Mouse (Mus musculus) bone marrow, adult 2 months (tissue): Measurements from ENCODE around the gene Kif4. TPM values are rescaled to one million over a fixed set of nuclear protein-coding genes. Genes with fewer than 3 reads are reported as not detected.

ENCODE experiments used
- H3K27ac ChIP-seq: fragments of 200-500 bp; 2 replicates; pipeline ENCODE4 v1.5.1; 2012; ENCODE audit warnings: low read depth, mild to moderate bottlenecking, control low read depth, inconsistent platforms, low read length; ENCODE audit not compliant: control insufficient read depth, poor library complexity, insufficient read depth
- H3K4me1 ChIP-seq: fragments of 200-500 bp; 2 replicates; pipeline ENCODE4 v1.6.1; 2011; ENCODE audit warnings: low read length; ENCODE audit not compliant: control insufficient read depth, insufficient read depth
- H3K4me3 ChIP-seq: fragments of 200-500 bp; replicated peaks from 2 replicates; pipeline ENCODE3; 2011; ENCODE audit warnings: mild to moderate bottlenecking, low read depth, low read length, control low read depth; ENCODE audit not compliant: control insufficient read depth
- CTCF ChIP-seq: fragments of 200-500 bp; IDR thresholded peaks from 2 replicates; pipeline ENCODE4 v1.5.1; 2011; ENCODE audit warnings: low read length, control low read depth; ENCODE audit not compliant: control insufficient read depth, insufficient read depth
- POLR2A ChIP-seq: fragments of 200-500 bp; IDR thresholded peaks from 2 replicates; pipeline ENCODE4 v1.6.1; 2011; ENCODE audit warnings: low read depth, mild to moderate bottlenecking, control low read depth, low read length, borderline replicate concordance; ENCODE audit not compliant: control insufficient read depth
- WGBS: fragments of 180-500 bp; shearing (Covaris S2); methylation state at CpG from one replicate; pipeline ENCODE4 v1.1.7; 2018; 5-methylcytosine and 5-hydroxymethylcytosine counted together
- polyA plus RNA-seq: library from polyadenylated mRNA; stranded (reverse); fragments of >200 nt; gene quantifications from 2 replicates; pipeline ENCODE4 v1.2.4, GENCODE M21; 2011; ENCODE audit warnings: low replicate concordance; ENCODE audit not compliant: missing spikeins, insufficient read depth, insufficient read length

Kif4 gene
- polyA plus RNA-seq, 1 experiment, result 15.3 TPM

DNA sequence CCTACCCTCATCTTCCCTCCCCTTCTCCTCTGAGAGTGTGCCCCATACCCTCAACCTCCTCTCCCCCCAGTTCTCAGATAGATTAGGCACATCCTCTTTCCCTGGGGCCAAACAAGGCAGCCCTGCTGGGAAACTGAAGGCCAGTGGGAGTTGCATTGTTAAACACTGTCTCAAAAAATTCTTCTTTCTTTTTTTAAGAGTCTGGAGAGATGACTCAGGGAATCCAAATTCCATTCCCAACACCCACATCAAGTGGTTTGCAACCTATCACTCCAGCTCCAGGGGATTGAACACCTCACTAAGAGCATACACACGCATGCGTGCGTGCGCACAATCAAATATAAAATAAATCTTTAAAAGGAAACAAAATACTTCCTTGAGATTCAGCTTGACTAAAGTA, 71.2 kb downstream of the Kif4 start:
- H3K27ac ChIP-seq, result no peak overlapping the region
- WGBS, result 95% methylated on average over 4 of the region's 4 CpGs
- H3K4me3 ChIP-seq, result no peak overlapping the region
- no peak for TF ChIP-seq CTCF
- H3K4me1 ChIP-seq, result no peaks in the 10 kb centered on the region

DNA sequence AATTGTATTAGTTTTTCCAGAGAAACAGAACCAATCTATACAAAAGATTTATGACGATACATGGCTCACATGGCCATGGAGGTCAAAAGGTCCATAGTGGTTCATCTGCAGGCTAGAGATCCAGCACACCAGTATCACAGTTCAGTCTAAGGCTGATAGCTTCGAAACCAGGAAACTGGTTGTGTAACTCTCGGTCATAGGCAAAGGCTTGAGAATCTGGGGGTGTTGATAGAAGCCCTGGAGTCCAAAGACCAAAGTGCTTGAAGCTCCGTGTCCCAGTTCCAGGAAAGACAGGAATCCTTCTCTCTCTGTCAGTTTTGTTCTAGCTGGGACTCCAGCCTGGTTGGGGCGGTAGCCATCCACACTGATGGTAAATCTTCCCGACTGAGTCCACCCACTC, 82.5 kb downstream of the Kif4 start:
- no peak for TF ChIP-seq CTCF
- no peak for TF ChIP-seq POLR2A
- Histone ChIP-seq H3K4me3 (no peak overlapping the region), H3K27ac (no peak overlapping the region), H3K4me1 (no peaks in the 10 kb centered on the region)
- WGBS, result 85% methylated on average over 6 of the region's 6 CpGs

DNA sequence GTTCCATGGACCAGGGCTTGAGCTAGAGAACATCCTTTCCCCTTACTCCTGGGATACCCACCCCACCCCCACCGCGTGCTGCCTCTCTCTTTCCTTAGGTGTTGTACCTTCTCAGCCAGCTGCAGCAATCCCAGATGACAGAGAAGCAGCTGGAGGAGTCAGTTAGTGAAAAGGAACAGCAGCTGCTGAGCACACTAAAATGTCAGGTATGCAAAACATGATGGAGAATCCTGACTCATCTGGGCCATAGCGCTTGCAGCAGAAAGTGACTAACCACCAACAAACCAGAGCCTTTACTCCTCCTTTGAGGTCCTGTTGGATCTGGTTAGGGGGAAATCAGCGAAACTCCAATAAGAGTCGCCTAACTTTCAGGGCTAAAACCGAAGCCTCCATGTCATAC, 90.6 kb downstream of the Kif4 start:
- TF ChIP-seq POLR2A, result no peak
- no peak overlapping the region for H3K4me3 ChIP-seq
- no peaks in the 10 kb centered on the region for H3K4me1 ChIP-seq
- no peak overlapping the region for H3K27ac ChIP-seq
- 91% methylated on average over 6 of the region's 6 CpGs for WGBS

DNA sequence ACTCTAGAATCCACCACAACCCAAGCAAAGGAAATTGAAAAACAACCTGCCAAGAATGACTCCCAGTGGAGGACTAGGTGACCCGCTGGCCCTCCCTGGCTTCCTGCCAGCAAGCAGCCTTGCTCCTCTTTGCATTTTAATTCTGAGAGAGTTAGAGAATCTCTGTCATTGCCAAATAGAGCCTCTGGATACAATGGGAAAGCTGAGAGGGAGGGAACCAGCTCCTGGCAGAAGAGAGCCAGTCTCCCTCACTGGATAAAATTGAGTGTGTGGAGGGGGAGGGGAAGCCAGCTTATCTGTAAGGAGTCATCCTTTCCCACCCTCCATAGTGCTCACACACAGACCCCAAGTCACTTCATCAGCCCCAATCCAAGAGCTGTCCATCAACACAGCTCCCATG, 103.4 kb downstream of the Kif4 start:
- H3K4me3 ChIP-seq, result no peak overlapping the region
- H3K4me1 ChIP-seq, result no peaks in the 10 kb centered on the region
- TF ChIP-seq CTCF (no peak), POLR2A (no peak)
- no peak overlapping the region for H3K27ac ChIP-seq
- WGBS, result 55% methylated on average over 1 of the region's 1 CpGs

DNA sequence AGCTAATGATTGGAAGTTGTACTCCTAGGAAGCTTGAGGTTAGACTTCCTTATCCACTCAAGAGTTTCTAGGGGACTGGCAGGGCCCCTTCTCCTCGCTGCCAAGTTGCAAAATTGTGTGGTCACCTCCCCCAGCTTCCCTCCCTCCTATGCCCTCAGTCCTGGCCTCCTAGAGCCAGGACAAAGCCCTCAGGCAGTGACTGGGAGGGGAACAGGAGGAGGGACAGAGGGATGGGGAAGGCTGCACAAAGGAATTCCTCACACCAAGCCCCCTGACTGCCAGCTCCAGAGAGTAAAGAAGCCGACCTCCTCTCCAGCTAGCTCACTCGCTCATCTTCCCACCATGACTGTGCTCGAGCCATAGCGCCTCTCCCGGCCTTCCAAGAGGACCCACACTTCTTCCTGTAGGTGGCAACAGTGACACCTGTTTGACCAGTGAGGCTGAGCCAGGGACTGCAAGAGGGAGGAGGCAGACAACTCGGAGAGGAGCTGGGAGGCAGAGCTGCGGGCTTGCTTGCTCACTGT, 104.2 kb downstream of the Kif4 start, which contains the start of gene Gdpd2:
Gdpd2 (plus strand) TSS at position 209 of the 524 bp plus-strand sequence.
- no peak within 1 kb of the TSS for H3K4me3 ChIP-seq
- H3K27ac ChIP-seq, result no peak within 1 kb of the TSS
- WGBS, result 9% methylated on average over 8 of the region's 8 CpGs
- no peaks in the 10 kb centered on the region for H3K4me1 ChIP-seq
- no peak for TF ChIP-seq POLR2A
- no peak for TF ChIP-seq CTCF

DNA sequence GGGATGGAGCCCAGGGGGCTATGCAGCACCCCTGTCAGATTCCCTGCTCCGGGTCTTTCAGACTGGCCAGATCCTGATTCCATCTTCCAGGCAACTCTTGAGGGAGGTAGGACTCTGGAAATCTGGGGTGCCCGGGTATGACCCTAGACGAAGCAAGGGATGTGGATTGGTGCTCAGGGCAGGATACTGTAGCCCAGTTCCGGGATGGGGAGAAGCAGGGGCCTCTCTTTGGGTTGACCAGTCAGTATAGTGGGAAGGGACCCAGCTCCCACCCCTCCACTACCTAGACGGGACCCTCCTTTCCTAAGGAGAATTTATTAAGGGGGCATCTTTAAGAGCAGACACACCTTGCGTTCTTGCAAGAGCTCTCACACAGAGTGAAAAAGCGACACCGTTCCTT, 104.7 kb downstream of the Kif4 start:
- 49% methylated on average over 8 of the region's 8 CpGs for WGBS
- no peaks in the 10 kb centered on the region for H3K4me1 ChIP-seq
- TF ChIP-seq CTCF (no peak), POLR2A (no peak)
- H3K27ac ChIP-seq, result no peak overlapping the region
- H3K4me3 ChIP-seq, result no peak overlapping the region

DNA sequence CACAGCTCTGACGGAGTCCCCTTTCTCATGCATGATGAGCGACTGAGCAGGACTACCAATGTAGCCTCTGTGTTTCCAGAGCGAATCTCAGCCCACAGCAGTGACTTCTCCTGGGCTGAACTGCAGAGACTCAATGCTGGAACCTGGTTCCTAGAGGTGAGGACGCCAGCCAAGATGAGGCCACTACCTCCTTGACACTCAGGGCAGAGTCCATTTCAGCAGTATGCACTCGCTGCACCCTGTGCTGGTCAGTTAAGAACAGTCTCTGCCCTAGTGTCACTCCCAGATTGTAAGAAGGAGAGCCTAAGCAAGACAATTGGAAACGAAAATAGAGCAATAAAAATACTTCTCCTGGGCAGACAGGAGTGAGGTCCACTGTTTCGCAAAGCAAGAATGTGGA, 108.8 kb downstream of the Kif4 start:
- no peak overlapping the region for H3K4me3 ChIP-seq
- H3K4me1 ChIP-seq, result no peaks in the 10 kb centered on the region
- no peak for TF ChIP-seq CTCF
- TF ChIP-seq POLR2A, result no peak
- H3K27ac ChIP-seq, result no peak overlapping the region
- WGBS, result 72% methylated on average over 7 of the region's 7 CpGs

DNA sequence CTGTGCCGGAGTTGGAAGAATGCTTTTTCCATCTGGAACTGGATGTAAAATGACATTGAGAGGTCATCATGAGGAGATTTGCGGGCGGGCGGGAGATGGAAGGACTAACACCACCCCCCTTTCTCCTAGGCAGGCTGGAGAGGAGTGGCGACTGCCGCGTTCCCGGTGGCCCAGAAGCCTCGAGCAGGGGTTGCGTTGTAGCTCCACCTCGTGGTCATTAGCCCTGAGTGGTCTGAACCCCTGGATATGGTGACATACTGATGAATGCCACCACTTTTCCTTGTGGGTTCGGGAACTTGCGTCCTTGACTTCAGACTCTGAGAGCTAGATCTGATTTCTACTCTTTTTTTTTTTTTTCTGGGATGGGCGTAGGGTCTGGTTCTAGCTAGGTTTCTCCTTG, 113.4 kb downstream of the Kif4 start:
- Histone ChIP-seq H3K4me1 (no peaks in the 10 kb centered on the region; the same call in 1 of the 2 replicates), H3K4me3 (no peak overlapping the region), H3K27ac (no peak overlapping the region)
- 23% methylated on average over 14 of the region's 14 CpGs for WGBS
- TF ChIP-seq CTCF (peak; percentile 41), POLR2A (no peak)

DNA sequence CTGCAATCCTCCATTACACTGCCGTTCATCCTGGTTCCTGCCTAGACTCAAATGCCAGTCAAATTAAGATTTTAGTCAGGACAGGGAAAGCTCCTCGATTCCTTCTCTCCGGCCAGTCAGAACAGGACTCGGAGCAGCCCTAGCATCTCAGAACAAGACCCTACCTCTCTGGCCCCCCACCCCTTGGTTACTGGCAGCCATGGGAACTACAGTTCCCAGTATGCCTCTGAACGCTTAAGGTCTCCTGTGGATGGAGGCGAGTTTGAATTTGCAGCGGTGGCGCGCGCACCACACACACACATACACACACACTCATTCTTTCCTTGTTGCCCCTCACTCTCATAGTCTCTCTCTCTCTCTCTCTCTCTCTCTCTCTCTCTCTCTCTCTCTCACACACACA, 113.9 kb downstream of the Kif4 start:
- WGBS, result 16% methylated on average over 10 of the region's 10 CpGs
- H3K27ac ChIP-seq, result no peak overlapping the region
- no peaks in the 10 kb centered on the region; the same call in 1 of the 2 replicates for H3K4me1 ChIP-seq
- no peak overlapping the region for H3K4me3 ChIP-seq
- TF ChIP-seq CTCF, result no peak
- no peak for TF ChIP-seq POLR2A
